Mouse (Mus musculus) spleen, adult 2 months (tissue): ENCODE measurements around the gene Ncoa3.

Source experiments
- CTCF ChIP-seq: fragments of 200-500 bp; IDR thresholded peaks from 2 replicates; pipeline ENCODE4 v1.5.1; 2011; ENCODE audit warnings: mild to moderate bottlenecking, inconsistent platforms; ENCODE audit not compliant: insufficient read depth, insufficient read length, insufficient replicate concordance; ENCODE audit errors: extremely low read depth
- POLR2A ChIP-seq: fragments of 200-500 bp; IDR thresholded peaks from 2 replicates; pipeline ENCODE4 v1.6.1; 2011; ENCODE audit warnings: low read depth, low read length, inconsistent platforms

- TF ChIP-seq POLR2A: no peak
- no peak for TF ChIP-seq CTCF
Observed at GRCm38 (mm10) chr2:165978119-165978518, 14.3 kb upstream of the Ncoa3 start.
